Mouse (Mus musculus): ENCODE measurements around the gene Prss12. TPM values are rescaled to one million over a fixed set of nuclear protein-coding genes. Genes with fewer than 3 reads are reported as not detected.

Prss12 gene
- polyA plus RNA-seq, 1 experiment from 2014 or later, result 5.9 TPM

DNA sequence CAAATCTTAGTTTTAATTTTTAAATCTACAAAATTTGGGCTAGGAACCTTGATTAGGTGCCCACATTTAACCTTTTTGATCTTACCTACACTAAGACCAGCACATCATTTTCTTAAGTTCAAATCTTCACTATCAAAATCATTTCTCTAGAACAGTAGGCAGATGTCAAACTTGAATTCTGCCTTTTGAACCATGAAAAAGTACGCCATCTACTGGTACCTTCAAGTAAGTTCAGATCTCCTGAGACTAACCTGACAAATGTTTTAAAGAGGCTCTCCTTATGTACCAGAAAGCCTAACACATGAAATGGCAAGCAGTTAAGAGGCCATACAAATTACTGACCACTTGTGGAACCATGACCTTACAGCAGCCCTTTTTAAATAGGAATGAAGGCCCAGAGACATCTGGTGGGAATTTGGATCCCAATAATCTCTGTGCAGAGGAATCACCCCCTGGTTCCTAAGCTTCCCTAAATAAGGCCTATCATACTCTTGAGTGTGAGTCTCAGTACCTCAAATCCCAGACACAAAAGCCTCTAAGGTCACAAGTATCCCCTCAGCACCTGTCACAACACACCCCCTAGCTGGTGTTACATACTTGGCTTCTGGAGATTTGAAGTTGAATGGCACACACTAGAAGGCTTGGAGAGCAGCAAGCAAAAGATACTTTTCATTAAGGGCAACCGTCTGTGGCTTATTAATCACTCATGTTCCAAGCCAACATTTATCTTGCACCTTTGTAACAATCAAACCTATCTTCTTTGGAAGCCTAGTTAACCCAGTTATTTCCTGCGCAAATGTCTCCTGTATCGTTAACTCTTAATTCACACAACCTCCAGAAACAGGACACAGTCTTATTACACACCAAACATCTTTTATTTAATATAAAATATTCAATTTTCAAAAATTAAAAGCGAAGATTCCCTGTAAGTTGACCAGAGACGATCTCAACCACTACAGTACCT, 60.3 kb downstream of the Prss12 start:
- Histone ChIP-seq H3K27ac (ENCODE audit: low read depth, low read length) (peak overlapping the region; percentile 99; the same call in 1 of the 2 replicates), H3K27me3 (replicated peaks; ENCODE audit: control insufficient read depth, insufficient read depth, low read length) (no peaks in the 10 kb centered on the region), H3K9me3 (ENCODE audit: control insufficient read depth) (no peaks in the 10 kb centered on the region), H3K9ac (ENCODE audit: low read depth, low read length) (peak overlapping the region; percentile 81), H3K4me1 (replicated peaks; ENCODE audit: control insufficient read depth, insufficient read depth, low read length) (no peaks in the 10 kb centered on the region), H3K4me3 (ENCODE audit: low read depth, low read length) (peak overlapping the region; percentile 87), H3K36me3 (ENCODE audit: control insufficient read depth, insufficient read depth) (no peaks in the 10 kb centered on the region; the same call in 1 of the 2 replicates), H3K4me2 (replicated peaks; ENCODE audit: low read depth) (peak overlapping the region; percentile 65)
- TF ChIP-seq CTCF (IDR thresholded peaks at IDR 0.05; ENCODE audit: low read depth), result peak; percentile 75
- no peak for ATAC-seq
- WGBS, result 3% methylated on average over 6 of the region's 6 CpGs

DNA sequence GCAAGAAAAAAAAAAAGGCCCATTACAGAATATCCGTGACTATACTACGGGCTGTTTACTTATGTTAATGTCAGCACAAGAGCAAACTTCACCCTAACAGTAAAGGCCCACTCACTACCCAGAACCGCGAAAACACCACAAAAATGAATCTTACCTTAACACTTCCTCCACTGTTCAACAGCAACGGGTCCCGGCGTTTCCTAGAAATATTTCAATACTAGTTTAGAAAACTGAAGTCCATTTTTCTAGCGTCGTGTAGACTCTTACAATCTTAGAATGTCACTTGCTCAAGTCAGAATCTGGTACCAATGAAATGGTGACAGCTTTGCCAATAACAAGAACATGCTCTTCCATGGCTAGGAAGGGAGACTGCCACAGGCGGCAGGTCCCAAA, 60.9 kb downstream of the Prss12 start:
- Histone ChIP-seq H3K36me3 (ENCODE audit: control insufficient read depth, insufficient read depth) (no peaks in the 10 kb centered on the region; the same call in 1 of the 2 replicates), H3K4me3 (ENCODE audit: low read depth, low read length) (peak overlapping the region; percentile 87), H3K9ac (ENCODE audit: low read depth, low read length) (peak overlapping the region; percentile 81), H3K27me3 (replicated peaks; ENCODE audit: control insufficient read depth, insufficient read depth, low read length) (no peaks in the 10 kb centered on the region), H3K9me3 (ENCODE audit: control insufficient read depth) (no peaks in the 10 kb centered on the region), H3K4me2 (replicated peaks; ENCODE audit: low read depth) (peak overlapping the region; percentile 65), H3K27ac (ENCODE audit: low read depth, low read length) (peak overlapping the region; percentile 99), H3K4me1 (replicated peaks; ENCODE audit: control insufficient read depth, insufficient read depth, low read length) (no peaks in the 10 kb centered on the region)
- ATAC-seq, result no peak
- TF ChIP-seq CTCF (IDR thresholded peaks at IDR 0.05; ENCODE audit: low read depth), result no peak
- WGBS, result under 1% methylated on average over 10 of the region's 10 CpGs

DNA sequence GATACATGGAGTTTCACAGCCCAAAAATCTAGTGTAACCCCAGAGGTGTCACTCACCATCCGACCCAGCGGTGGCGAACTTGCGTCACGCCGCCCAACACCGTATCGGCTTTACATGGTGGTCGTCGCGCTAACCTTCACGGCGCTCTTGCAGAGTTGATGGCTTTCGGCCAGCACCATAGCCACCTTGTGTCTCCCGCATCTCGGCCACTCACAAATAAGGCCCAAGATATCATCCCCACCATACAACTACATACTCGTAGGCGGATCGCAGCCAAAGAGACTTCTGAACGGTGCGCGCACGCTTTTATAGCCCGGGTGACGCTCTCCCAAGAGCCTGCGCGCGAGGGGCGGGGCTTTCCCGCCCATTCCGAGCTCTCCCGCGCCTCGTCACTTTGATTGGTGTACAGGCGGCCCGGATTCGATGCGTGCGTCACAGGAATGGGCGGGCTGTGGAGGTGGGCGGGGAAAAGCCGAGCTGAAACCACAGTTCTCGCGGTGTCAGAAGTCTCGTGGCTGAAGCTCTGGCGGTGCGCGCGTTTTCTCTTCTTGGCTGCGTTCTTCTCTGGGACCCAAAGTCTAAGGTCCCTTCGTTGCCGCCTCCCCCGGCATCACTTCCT, 61.5 kb downstream of the Prss12 start:
- Histone ChIP-seq H3K36me3 (ENCODE audit: control insufficient read depth, insufficient read depth) (no peaks in the 10 kb centered on the region; the same call in 1 of the 2 replicates), H3K4me3 (ENCODE audit: low read depth, low read length) (peak overlapping the region; percentile 87), H3K27me3 (replicated peaks; ENCODE audit: control insufficient read depth, insufficient read depth, low read length) (no peaks in the 10 kb centered on the region), H3K9ac (ENCODE audit: low read depth, low read length) (peak overlapping the region; percentile 86), H3K27ac (ENCODE audit: low read depth, low read length) (peak overlapping the region; percentile 99), H3K4me1 (replicated peaks; ENCODE audit: control insufficient read depth, insufficient read depth, low read length) (no peaks in the 10 kb centered on the region), H3K4me2 (replicated peaks; ENCODE audit: low read depth) (peak overlapping the region; percentile 74), H3K9me3 (ENCODE audit: control insufficient read depth) (no peaks in the 10 kb centered on the region)
- peak; percentile 96 for ATAC-seq
- under 1% methylated on average over 53 of the region's 53 CpGs for WGBS
- TF ChIP-seq CTCF (IDR thresholded peaks at IDR 0.05; ENCODE audit: low read depth), result peak; percentile 54

DNA sequence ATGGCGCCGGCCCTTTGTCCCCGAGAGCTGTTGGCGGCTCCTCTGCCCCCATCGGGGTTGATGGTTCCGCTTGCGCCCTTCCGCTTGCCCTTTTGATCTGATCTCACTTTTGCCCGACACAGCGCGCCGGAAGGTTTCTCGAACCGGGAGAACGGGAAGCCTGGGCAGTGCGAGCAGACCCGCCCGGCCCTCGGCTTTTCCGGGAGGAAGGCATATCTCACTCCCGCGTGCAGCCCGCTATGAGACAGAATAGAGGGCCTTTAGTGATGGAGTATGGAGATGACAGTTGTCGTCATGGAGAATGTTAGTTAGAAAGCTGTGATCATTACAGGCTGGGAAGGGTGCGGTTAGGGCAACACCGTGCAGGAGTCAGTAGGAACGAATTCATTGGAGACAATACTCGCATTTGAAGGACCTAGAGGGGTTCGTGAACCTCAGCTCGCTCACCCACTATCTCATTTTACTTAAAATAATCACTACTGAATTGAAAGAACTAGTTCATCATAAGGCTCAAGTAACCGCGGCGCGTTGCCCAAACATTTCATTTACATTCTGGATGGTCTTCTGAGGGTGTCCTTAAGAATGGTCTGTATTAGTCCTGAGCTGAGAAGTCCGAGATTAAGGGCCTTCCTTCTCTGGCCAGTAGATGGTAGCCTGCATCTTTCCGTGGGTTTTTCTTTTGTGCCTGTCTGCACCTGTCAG, 62.1 kb downstream of the Prss12 start:
- no peaks in the 10 kb centered on the region; the same call in 1 of the 2 replicates for H3K36me3 ChIP-seq (ENCODE audit: control insufficient read depth, insufficient read depth)
- peak; percentile 71; the same call in 1 of the 2 replicates for ATAC-seq
- TF ChIP-seq CTCF (IDR thresholded peaks at IDR 0.05; ENCODE audit: low read depth), result peak; percentile 62

DNA sequence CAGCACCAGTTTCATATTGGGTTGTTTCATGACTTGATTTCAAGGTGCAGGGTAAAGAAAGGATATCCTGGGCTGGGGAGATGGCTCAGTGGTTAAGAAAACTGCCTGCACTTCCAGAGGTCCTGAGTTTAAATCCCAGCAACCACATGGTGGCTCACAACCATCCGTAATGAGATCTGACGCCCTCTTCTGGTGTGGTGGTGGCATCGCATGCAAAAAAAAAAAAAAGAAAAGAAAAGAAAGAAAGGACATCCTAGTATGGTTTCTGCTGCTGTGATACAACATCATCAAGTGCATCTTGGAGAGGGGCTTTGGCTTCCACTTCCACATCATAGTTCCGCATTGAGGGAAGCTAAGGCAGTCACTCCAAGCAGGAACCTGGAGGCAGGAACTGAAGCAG, 65.1 kb downstream of the Prss12 start:
- Histone ChIP-seq H3K4me1 (replicated peaks; ENCODE audit: control insufficient read depth, insufficient read depth, low read length) (no peaks in the 10 kb centered on the region), H3K9me3 (ENCODE audit: control insufficient read depth) (no peaks in the 10 kb centered on the region), H3K9ac (ENCODE audit: low read depth, low read length) (no peak overlapping the region), H3K27me3 (replicated peaks; ENCODE audit: control insufficient read depth, insufficient read depth, low read length) (no peaks in the 10 kb centered on the region), H3K27ac (ENCODE audit: low read depth, low read length) (no peak overlapping the region), H3K4me2 (replicated peaks; ENCODE audit: low read depth) (no peak overlapping the region), H3K4me3 (ENCODE audit: low read depth, low read length) (no peak overlapping the region), H3K36me3 (ENCODE audit: control insufficient read depth, insufficient read depth) (no peaks in the 10 kb centered on the region)
- TF ChIP-seq CTCF (IDR thresholded peaks at IDR 0.05; ENCODE audit: low read depth), result 0 out of 2 replicates have a peak, but pooled peaks have one; percentile 8
- no peak for ATAC-seq
- WGBS, result 72% methylated on average over 4 of the region's 4 CpGs

More for the DNA sequence above, 62.1 kb downstream of the Prss12 start:
- Histone ChIP-seq H3K27me3 (replicated peaks; ENCODE audit: control insufficient read depth, insufficient read depth, low read length) (no peaks in the 10 kb centered on the region), H3K4me3 (ENCODE audit: low read depth, low read length) (peak overlapping the region; percentile 87), H3K4me2 (replicated peaks; ENCODE audit: low read depth) (peak overlapping the region; percentile 74), H3K9me3 (ENCODE audit: control insufficient read depth) (no peaks in the 10 kb centered on the region), H3K4me1 (replicated peaks; ENCODE audit: control insufficient read depth, insufficient read depth, low read length) (no peaks in the 10 kb centered on the region), H3K9ac (ENCODE audit: low read depth, low read length) (peak overlapping the region; percentile 86), H3K27ac (ENCODE audit: low read depth, low read length) (peak overlapping the region; percentile 99)
- under 1% methylated on average over 36 of the region's 36 CpGs for WGBS

Measured in intestine, postnatal 0 days (tissue).